Mouse (Mus musculus) limb, embryonic 12.5 days (tissue): Measurements from ENCODE around the gene R3hdm1. TPM values are rescaled to one million over a fixed set of nuclear protein-coding genes. Genes with fewer than 3 reads are reported as not detected.

ENCODE experiments used
- ATAC-seq: fragments of 200-750 bp; cut with Nextera tagmentation; 2 replicates; pipeline ENCODE4 v1.8.0; 2017; ENCODE audit warnings: low read depth, moderate TSS enrichment; ENCODE audit not compliant: insufficient number of reproducible peaks, insufficient read depth, low FRiP score, low TSS enrichment
- H3K27ac ChIP-seq: fragments of 300-500 bp; sonication (generic); 2 replicates; pipeline ENCODE4 v1.5.1; 2016; ENCODE audit warnings: mild to moderate bottlenecking, moderate library complexity
- H3K27me3 ChIP-seq: fragments of 300-500 bp; sonication (generic); 2 replicates; pipeline ENCODE4 v1.6.1; 2016; ENCODE audit warnings: mild to moderate bottlenecking, moderate library complexity
- H3K36me3 ChIP-seq: fragments of 300-500 bp; sonication (generic); 2 replicates; pipeline ENCODE4 v1.6.1; 2016; ENCODE audit warnings: mild to moderate bottlenecking, moderate library complexity
- H3K4me1 ChIP-seq: fragments of 300-500 bp; sonication (generic); replicated peaks from 2 replicates; pipeline ENCODE4 v1.6.1; 2016
- H3K4me2 ChIP-seq: fragments of 300-500 bp; sonication (generic); 2 replicates; pipeline ENCODE4 v1.6.1; 2016; ENCODE audit warnings: mild to moderate bottlenecking, moderate library complexity
- H3K4me3 ChIP-seq: fragments of 300-500 bp; sonication (generic); replicated peaks from 2 replicates; pipeline ENCODE4 v1.5.1; 2016; ENCODE audit warnings: mild to moderate bottlenecking
- H3K9ac ChIP-seq: fragments of 300-500 bp; sonication (generic); replicated peaks from 2 replicates; pipeline ENCODE4 v1.6.1; 2016; ENCODE audit warnings: mild to moderate bottlenecking, moderate library complexity
- H3K9me3 ChIP-seq: fragments of 300-500 bp; sonication (generic); 2 replicates; pipeline ENCODE4 v1.6.1; 2016; ENCODE audit warnings: mild to moderate bottlenecking, moderate library complexity
- WGBS: fragments of 180-500 bp; shearing (Covaris S2); methylation state at CpG from one replicate; pipeline ENCODE4 v1.1.7; 2016; 5-methylcytosine and 5-hydroxymethylcytosine counted together
- polyA plus RNA-seq: library from polyadenylated mRNA; unstranded; fragments of >200 nt; fragmentation: Nextera tagmentation; extraction: Ambion mirVana; gene quantifications from 2 replicates; pipeline ENCODE4 v1.2.1, GENCODE M21; 2016

Gene R3hdm1
- polyA plus RNA-seq, result 75.5 and 79.1 TPM in 2 replicates

GRCm38 (mm10) chr1:128102641-128103461 lies at the start of gene R3hdm1, which contains the start of gene Zranb3:
TSS of gene R3hdm1 (plus strand) at chr1:128103301.
TSS of gene Zranb3 (minus strand) at chr1:128103047.
- H3K9me3 ChIP-seq, result no peaks in the 10 kb centered on the region
- H3K27me3 ChIP-seq, result no peaks in the 10 kb centered on the region
- peak within 1 kb of the TSS; percentile 88 for H3K4me3 ChIP-seq
- WGBS, result under 1% methylated on average over 43 of the region's 43 CpGs
- peaks cover 10% of the 10 kb centered on the region for H3K4me1 ChIP-seq
- peak within 1 kb of the TSS; percentile 91 for H3K27ac ChIP-seq
- no peaks in the 10 kb centered on the region for H3K36me3 ChIP-seq
- H3K4me2 ChIP-seq, result peak within 1 kb of the TSS; percentile 72
- peak; percentile 96 for ATAC-seq
- H3K9ac ChIP-seq, result peak within 1 kb of the TSS; percentile 90

GRCm38 (mm10) chr1:128057269-128057668 lies 45.8 kb upstream of the R3hdm1 start:
- Histone ChIP-seq H3K9ac (no peak overlapping the region), H3K27me3 (no peaks in the 10 kb centered on the region), H3K4me1 (no peaks in the 10 kb centered on the region), H3K36me3 (no peaks in the 10 kb centered on the region), H3K9me3 (no peaks in the 10 kb centered on the region), H3K4me2 (no peak overlapping the region), H3K4me3 (no peak overlapping the region), H3K27ac (no peak overlapping the region)
- ATAC-seq, result no peak
- WGBS, result 95% methylated on average over 4 of the region's 4 CpGs

GRCm38 (mm10) chr1:128058625-128059024 lies 44.5 kb upstream of the R3hdm1 start:
- Histone ChIP-seq H3K4me3 (no peak overlapping the region), H3K4me1 (no peaks in the 10 kb centered on the region), H3K27ac (no peak overlapping the region), H3K4me2 (no peak overlapping the region), H3K9ac (no peak overlapping the region), H3K36me3 (no peaks in the 10 kb centered on the region), H3K27me3 (no peaks in the 10 kb centered on the region), H3K9me3 (no peaks in the 10 kb centered on the region)
- no peak for ATAC-seq
- 91% methylated on average over 5 of the region's 5 CpGs for WGBS

DNA sequence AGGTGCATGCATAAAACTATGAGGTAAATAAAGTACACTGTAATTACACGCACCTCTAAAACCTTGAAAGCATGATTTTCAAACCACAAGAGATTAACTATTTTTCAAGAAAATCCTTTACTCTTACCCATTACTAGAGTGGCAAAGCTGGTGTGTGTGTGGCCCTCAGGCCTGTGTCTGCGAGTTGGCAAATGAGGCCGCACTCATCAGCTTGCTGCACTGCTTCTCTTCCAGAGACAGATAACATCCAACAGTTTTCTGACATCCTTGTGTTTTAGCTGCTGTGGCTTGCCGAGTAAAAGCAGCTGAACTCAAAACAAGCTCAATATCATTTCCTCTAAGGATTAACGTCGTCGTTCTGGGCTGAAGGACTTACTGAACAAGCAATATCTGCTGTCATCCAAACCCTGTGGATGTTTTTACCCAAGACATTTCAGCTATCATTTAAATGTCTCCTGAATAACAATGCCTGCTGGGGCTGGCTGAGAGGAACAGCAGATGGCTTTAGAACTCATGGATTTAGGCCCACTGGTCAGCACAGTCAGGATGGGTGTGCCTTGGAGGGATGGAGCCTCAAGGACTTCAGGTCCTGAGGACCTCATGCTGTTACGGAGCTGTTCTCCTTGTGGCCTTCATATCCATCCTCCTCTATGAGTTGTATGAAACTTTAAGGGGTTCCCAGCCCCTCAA lies 42.3 kb upstream of the R3hdm1 start:
- Histone ChIP-seq H3K27ac (no peak overlapping the region), H3K4me2 (no peak overlapping the region), H3K4me1 (peaks cover 11% of the 10 kb centered on the region), H3K4me3 (no peak overlapping the region), H3K9me3 (no peaks in the 10 kb centered on the region), H3K36me3 (no peaks in the 10 kb centered on the region), H3K9ac (no peak overlapping the region), H3K27me3 (no peaks in the 10 kb centered on the region)
- ATAC-seq, result no peak
- WGBS, result 76% methylated on average over 8 of the region's 8 CpGs

DNA sequence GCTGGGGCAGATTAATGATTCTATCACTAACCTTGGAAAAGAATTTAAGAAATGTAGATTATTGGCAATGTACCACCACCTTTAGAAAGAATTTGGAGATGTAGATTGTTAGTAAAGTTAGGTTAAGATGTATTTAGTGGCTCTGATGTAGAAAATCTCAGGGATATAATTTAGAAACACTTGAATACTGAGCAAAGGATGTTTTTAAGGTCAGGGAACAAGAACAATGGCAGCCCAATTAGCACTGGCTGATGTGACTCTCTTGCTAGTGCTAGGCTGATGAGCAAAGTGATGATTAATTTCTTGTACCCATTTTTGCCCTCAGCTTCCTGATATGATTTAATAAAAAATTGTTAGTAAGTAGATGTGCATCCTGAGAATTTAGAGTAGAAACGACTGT lies 41.7 kb upstream of the R3hdm1 start:
- H3K9me3 ChIP-seq, result no peaks in the 10 kb centered on the region
- no peak overlapping the region for H3K27ac ChIP-seq
- no peak overlapping the region for H3K4me2 ChIP-seq
- H3K4me3 ChIP-seq, result no peak overlapping the region
- no peaks in the 10 kb centered on the region for H3K27me3 ChIP-seq
- 79% methylated on average over 1 of the region's 1 CpGs for WGBS
- peaks cover 11% of the 10 kb centered on the region for H3K4me1 ChIP-seq
- no peaks in the 10 kb centered on the region for H3K36me3 ChIP-seq
- ATAC-seq, result no peak
- H3K9ac ChIP-seq, result no peak overlapping the region

GRCm38 (mm10) chr1:128062167-128062566 lies 40.9 kb upstream of the R3hdm1 start:
- Histone ChIP-seq H3K4me2 (no peak overlapping the region), H3K27ac (no peak overlapping the region), H3K9me3 (no peaks in the 10 kb centered on the region), H3K36me3 (peaks cover 6% of the 10 kb centered on the region), H3K9ac (no peak overlapping the region), H3K4me3 (no peak overlapping the region), H3K27me3 (no peaks in the 10 kb centered on the region), H3K4me1 (peaks cover 11% of the 10 kb centered on the region)
- 94% methylated on average over 1 of the region's 1 CpGs for WGBS
- ATAC-seq, result no peak

- peaks cover 6% of the 10 kb centered on the region for H3K36me3 ChIP-seq
- no peaks in the 10 kb centered on the region for H3K9me3 ChIP-seq
- H3K4me3 ChIP-seq, result no peak overlapping the region
- 66% methylated on average over 6 of the region's 6 CpGs for WGBS
- 0 out of 2 replicates have a peak overlapping the region, but pooled peaks have one; percentile 14 for H3K27ac ChIP-seq
- no peak overlapping the region for H3K4me2 ChIP-seq
- peaks cover 11% of the 10 kb centered on the region for H3K4me1 ChIP-seq
- ATAC-seq, result no peak
- no peak overlapping the region for H3K9ac ChIP-seq
- H3K27me3 ChIP-seq, result no peaks in the 10 kb centered on the region
Observed at GRCm38 (mm10) chr1:128064716-128065115, 38.4 kb upstream of the R3hdm1 start.

DNA sequence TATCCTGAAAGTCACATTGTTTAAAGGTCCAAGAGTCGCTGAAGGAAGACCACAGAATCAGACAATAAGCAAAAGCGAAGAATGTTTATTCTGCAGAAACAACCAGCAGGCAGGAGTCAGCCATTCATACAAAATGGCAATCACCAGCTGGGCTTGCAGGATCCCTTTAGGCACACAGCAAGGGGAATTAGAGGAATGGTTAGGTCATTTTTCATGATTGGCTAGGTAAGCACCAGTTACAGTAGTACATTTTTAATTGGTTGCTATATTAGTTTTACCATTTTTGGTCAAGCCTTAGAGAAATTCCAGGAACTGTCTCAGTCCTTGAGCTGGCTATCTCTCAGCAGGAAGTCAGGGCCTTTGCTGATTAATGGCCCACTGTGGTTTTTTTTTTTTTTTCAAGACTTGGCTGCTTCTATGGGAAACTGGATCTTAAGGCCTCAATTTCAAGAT lies 34.1 kb upstream of the R3hdm1 start:
- no peak for ATAC-seq
- H3K9me3 ChIP-seq, result no peaks in the 10 kb centered on the region

GRCm38 (mm10) chr1:128070003-128070402 lies 33.1 kb upstream of the R3hdm1 start:
- WGBS, result 91% methylated on average over 3 of the region's 3 CpGs
- no peak for ATAC-seq
- H3K36me3 ChIP-seq, result peaks cover 6% of the 10 kb centered on the region

More for the DNA sequence above, 34.1 kb upstream of the R3hdm1 start:
- no peaks in the 10 kb centered on the region for H3K27me3 ChIP-seq
- H3K36me3 ChIP-seq, result peaks cover 6% of the 10 kb centered on the region
- no peak overlapping the region for H3K4me3 ChIP-seq
- no peak overlapping the region for H3K9ac ChIP-seq
- 92% methylated on average over 2 of the region's 2 CpGs for WGBS
- no peak overlapping the region for H3K27ac ChIP-seq
- H3K4me1 ChIP-seq, result peaks cover 9% of the 10 kb centered on the region
- H3K4me2 ChIP-seq, result no peak overlapping the region

GRCm38 (mm10) chr1:128073051-128073450 lies 30.1 kb upstream of the R3hdm1 start:
- Histone ChIP-seq H3K27me3 (no peaks in the 10 kb centered on the region), H3K4me3 (no peak overlapping the region), H3K36me3 (no peaks in the 10 kb centered on the region; the same call in 1 of the 2 replicates), H3K27ac (no peak overlapping the region), H3K9ac (no peak overlapping the region), H3K4me1 (no peaks in the 10 kb centered on the region), H3K9me3 (no peaks in the 10 kb centered on the region), H3K4me2 (no peak overlapping the region)
- ATAC-seq, result no peak
- WGBS, result 91% methylated on average over 6 of the region's 6 CpGs

More at GRCm38 (mm10) chr1:128070003-128070402, 33.1 kb upstream of the R3hdm1 start:
- no peaks in the 10 kb centered on the region for H3K9me3 ChIP-seq
- no peak overlapping the region for H3K4me3 ChIP-seq
- no peaks in the 10 kb centered on the region for H3K27me3 ChIP-seq
- H3K4me1 ChIP-seq, result no peaks in the 10 kb centered on the region
- no peak overlapping the region for H3K9ac ChIP-seq
- no peak overlapping the region for H3K4me2 ChIP-seq
- H3K27ac ChIP-seq, result no peak overlapping the region

GRCm38 (mm10) chr1:128076791-128077479 lies 26.2 kb upstream of the R3hdm1 start:
- H3K27me3 ChIP-seq, result no peaks in the 10 kb centered on the region
- H3K9me3 ChIP-seq, result no peaks in the 10 kb centered on the region
- H3K4me1 ChIP-seq, result no peaks in the 10 kb centered on the region
- H3K4me2 ChIP-seq, result no peak overlapping the region
- H3K9ac ChIP-seq, result no peak overlapping the region
- H3K36me3 ChIP-seq, result peaks cover 3% of the 10 kb centered on the region; the same call in 1 of the 2 replicates
- WGBS, result 89% methylated on average over 8 of the region's 8 CpGs
- H3K4me3 ChIP-seq, result no peak overlapping the region
- no peak for ATAC-seq
- no peak overlapping the region for H3K27ac ChIP-seq
